Mouse (Mus musculus) midbrain, embryonic 13.5 days (tissue): Measurements from ENCODE around the gene Traf1. TPM values are rescaled to one million over a fixed set of nuclear protein-coding genes. Genes with fewer than 3 reads are reported as not detected.

Experiments
- ATAC-seq: fragments of 200-750 bp; cut with Nextera tagmentation; 2 replicates; pipeline ENCODE4 v1.8.0; 2017; ENCODE audit warnings: mild to moderate bottlenecking, moderate TSS enrichment, moderate library complexity
- H3K27ac ChIP-seq: fragments of 300-500 bp; sonication (generic); 2 replicates; pipeline ENCODE4 v1.5.1; 2015; ENCODE audit warnings: inconsistent platforms, mild to moderate bottlenecking, moderate library complexity
- H3K27me3 ChIP-seq: fragments of 300-500 bp; sonication (generic); 2 replicates; pipeline ENCODE4 v1.6.1; 2015; ENCODE audit warnings: mild to moderate bottlenecking, inconsistent platforms
- H3K36me3 ChIP-seq: fragments of 300-500 bp; sonication (generic); 2 replicates; pipeline ENCODE4 v1.6.1; 2015; ENCODE audit warnings: mild to moderate bottlenecking, inconsistent platforms
- H3K4me1 ChIP-seq: fragments of 300-500 bp; sonication (generic); replicated peaks from 2 replicates; pipeline ENCODE4 v1.6.1; 2015; ENCODE audit warnings: inconsistent platforms
- H3K4me2 ChIP-seq: fragments of 300-500 bp; sonication (generic); replicated peaks from 2 replicates; pipeline ENCODE4 v1.6.1; 2015; ENCODE audit warnings: moderate library complexity, mild to moderate bottlenecking, inconsistent platforms
- H3K4me3 ChIP-seq: fragments of 300-500 bp; sonication (generic); replicated peaks from 2 replicates; pipeline ENCODE4 v1.5.1; 2015; ENCODE audit warnings: mild to moderate bottlenecking, inconsistent platforms
- H3K9ac ChIP-seq: fragments of 300-500 bp; sonication (generic); replicated peaks from 2 replicates; pipeline ENCODE4 v1.6.1; 2015; ENCODE audit warnings: mild to moderate bottlenecking, inconsistent platforms
- H3K9me3 ChIP-seq: fragments of 300-500 bp; sonication (generic); 2 replicates; pipeline ENCODE4 v1.6.1; 2016; ENCODE audit warnings: mild to moderate bottlenecking, inconsistent platforms
- WGBS: fragments of 180-500 bp; shearing (Covaris S2); methylation state at CpG from one replicate; pipeline ENCODE4 v1.1.7; 2015; 5-methylcytosine and 5-hydroxymethylcytosine counted together
- polyA plus RNA-seq: library from polyadenylated mRNA; unstranded; fragments of >200 nt; fragmentation: Nextera tagmentation; extraction: Ambion mirVana; gene quantifications from 2 replicates; pipeline ENCODE4 v1.2.1, GENCODE M21; 2015

Traf1 gene
- polyA plus RNA-seq, 1 experiment from 2014 or later: 0.59 TPM

DNA sequence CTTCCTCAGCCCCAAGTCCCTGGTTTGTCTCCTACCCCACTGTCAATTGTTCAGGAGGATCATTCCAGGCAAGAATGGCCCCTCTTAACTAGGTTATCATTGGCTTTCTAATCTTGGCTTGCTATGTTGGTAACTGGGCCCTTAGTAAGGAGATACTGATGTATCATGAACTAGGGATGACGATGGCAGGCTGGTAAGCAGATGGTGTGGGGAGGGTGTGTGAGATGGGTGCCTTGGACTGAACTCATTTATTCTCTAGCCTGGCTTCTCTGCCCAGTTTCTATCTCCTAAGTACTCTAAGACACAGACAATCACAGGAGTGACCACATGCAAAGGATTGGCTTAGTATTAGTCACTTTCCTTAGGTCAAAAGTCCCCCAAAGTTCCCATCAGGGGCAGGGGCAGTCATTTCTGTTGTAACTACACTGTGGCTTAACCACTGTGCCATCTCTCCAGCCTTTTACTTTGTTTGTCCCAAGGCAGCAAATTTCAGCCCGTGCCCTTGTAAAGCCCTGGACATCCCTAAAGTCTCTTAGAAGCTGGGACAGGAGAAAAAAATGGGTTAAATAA, 7.9 kb downstream of the Traf1 start:
- Histone ChIP-seq H3K4me1 (no peaks in the 10 kb centered on the region), H3K9me3 (no peaks in the 10 kb centered on the region; the same call in 1 of the 2 replicates), H3K27me3 (no peaks in the 10 kb centered on the region), H3K4me3 (no peak overlapping the region), H3K36me3 (no peaks in the 10 kb centered on the region), H3K4me2 (no peak overlapping the region), H3K9ac (no peak overlapping the region), H3K27ac (no peak overlapping the region)
- 81% methylated on average over 2 of the region's 2 CpGs for WGBS
- no peak for ATAC-seq

DNA sequence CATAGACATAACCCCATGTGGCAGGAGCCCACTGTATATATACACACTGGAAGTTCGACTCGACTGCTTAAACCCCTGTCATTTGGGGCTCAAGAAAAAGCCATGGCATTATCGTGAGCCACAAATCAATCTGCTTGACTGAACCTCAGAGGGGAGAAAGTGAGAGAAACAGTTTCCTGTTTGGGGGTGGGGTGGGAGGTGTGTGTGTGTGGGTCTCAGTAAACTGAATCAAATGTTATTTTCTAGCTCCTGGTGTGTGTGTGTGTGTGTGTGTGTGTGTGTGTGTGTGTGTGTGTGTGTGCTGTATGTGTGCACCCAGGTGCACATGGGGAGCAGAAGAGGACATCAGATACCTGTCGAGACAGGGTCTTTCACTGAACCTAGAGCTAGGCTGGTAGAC, 8.6 kb downstream of the Traf1 start:
- Histone ChIP-seq H3K27me3 (no peaks in the 10 kb centered on the region), H3K4me2 (no peak overlapping the region), H3K4me1 (no peaks in the 10 kb centered on the region), H3K36me3 (no peaks in the 10 kb centered on the region), H3K9me3 (no peaks in the 10 kb centered on the region; the same call in 1 of the 2 replicates), H3K9ac (no peak overlapping the region), H3K27ac (no peak overlapping the region), H3K4me3 (no peak overlapping the region)
- WGBS: 75% methylated on average over 4 of the region's 4 CpGs
- no peak for ATAC-seq

DNA sequence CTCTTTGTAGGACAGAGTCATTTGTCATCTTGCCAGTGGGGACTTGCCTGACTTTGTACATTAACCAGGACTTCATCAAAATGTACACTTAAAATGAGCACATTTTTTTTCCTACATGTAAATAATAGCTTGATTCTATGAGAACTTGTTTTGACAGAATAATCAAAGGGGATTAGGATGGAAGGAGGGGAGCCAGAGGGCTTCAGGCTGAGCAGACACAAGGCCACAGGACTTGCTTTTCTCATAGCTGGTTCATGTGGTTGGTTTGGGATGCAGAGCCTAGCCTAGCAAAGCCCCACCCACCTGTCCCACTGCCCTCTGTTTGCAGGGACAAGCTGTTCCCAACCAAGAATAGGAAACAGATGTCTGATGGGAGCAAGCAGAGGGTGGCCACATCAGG, 10.1 kb downstream of the Traf1 start:
- ATAC-seq: no peak
- Histone ChIP-seq H3K4me2 (no peak overlapping the region), H3K4me3 (no peak overlapping the region), H3K27me3 (no peaks in the 10 kb centered on the region), H3K27ac (no peak overlapping the region), H3K36me3 (no peaks in the 10 kb centered on the region), H3K9me3 (no peaks in the 10 kb centered on the region; the same call in 1 of the 2 replicates), H3K9ac (no peak overlapping the region), H3K4me1 (no peaks in the 10 kb centered on the region)

DNA sequence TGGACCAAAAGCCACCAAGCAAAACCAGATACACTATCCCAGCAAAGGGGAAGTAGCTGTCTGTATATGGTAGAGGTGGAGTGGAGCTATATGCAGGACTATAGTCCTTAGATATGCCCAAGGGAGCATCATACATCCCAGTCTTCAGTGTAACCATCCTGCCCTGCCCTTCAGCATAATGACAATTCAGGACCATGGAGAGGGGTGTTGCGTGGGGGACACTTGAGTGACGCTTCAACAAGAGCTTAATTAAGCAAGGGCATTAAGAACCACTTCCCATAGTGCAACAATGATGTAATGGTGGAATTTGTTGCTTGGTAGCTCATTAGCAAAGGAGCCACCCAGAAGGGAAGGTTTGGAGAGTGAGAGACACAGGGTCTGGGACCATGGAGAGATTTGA, 12.9 kb downstream of the Traf1 start:
- no peak for ATAC-seq
- H3K9me3 ChIP-seq: no peaks in the 10 kb centered on the region; the same call in 1 of the 2 replicates
- no peaks in the 10 kb centered on the region for H3K4me1 ChIP-seq
- 35% methylated on average over 2 of the region's 2 CpGs for WGBS
- H3K27ac ChIP-seq: no peak overlapping the region
- no peaks in the 10 kb centered on the region for H3K27me3 ChIP-seq
- no peak overlapping the region for H3K4me2 ChIP-seq
- no peaks in the 10 kb centered on the region for H3K36me3 ChIP-seq
- H3K4me3 ChIP-seq: no peak overlapping the region
- H3K9ac ChIP-seq: no peak overlapping the region

DNA sequence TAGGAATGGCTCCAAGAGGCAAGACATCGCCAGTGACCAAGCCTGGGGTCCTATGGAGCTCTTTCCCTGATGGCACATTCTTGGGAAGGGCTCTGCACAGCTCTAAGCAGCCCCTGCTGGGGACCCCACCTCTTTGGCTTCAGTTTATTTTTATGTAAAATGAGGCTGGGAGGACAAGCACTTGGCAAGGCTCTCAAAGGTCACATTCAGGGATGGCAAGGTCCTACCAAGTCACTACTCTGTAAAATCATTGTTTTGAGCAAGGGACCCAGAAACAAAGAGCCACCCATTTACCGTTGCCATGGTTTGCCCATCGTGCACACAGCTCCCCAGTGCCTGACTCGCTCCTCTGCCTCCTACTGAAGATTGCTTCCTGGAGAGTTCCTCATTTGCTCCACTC, 15.5 kb downstream of the Traf1 start:
- no peak overlapping the region for H3K9ac ChIP-seq
- ATAC-seq: no peak
- H3K4me3 ChIP-seq: no peak overlapping the region
- peaks cover 2% of the 10 kb centered on the region; the same call in 1 of the 2 replicates for H3K27me3 ChIP-seq
- 60% methylated on average over 4 of the region's 4 CpGs for WGBS
- H3K27ac ChIP-seq: no peak overlapping the region
- H3K4me2 ChIP-seq: no peak overlapping the region
- H3K4me1 ChIP-seq: no peaks in the 10 kb centered on the region
- no peaks in the 10 kb centered on the region for H3K36me3 ChIP-seq
- no peaks in the 10 kb centered on the region; the same call in 1 of the 2 replicates for H3K9me3 ChIP-seq

DNA sequence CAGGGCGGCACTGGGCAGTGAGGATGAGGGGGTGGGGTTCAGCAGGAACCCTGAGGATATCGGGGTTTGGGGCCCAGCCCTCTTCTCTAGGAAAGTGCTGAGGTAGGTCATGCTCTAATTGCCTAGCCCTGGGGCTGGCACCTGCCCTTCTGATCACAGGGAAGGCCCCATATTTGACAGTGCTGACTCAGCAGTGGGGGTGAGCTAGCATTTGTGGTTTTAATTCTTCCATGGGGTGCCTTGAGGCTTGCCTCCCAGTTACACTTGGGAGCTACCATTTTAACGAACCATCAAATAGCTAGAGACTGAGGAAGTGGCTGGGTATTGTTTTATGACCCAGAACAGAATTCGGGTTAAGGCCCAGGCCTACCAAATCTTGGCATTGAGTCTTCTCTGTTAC, 16.0 kb downstream of the Traf1 start:
- H3K4me3 ChIP-seq: no peak overlapping the region
- H3K9ac ChIP-seq: no peak overlapping the region
- no peak for ATAC-seq
- H3K27me3 ChIP-seq: peaks cover 2% of the 10 kb centered on the region; the same call in 1 of the 2 replicates
- no peaks in the 10 kb centered on the region for H3K4me1 ChIP-seq
- H3K4me2 ChIP-seq: no peak overlapping the region
- no peaks in the 10 kb centered on the region for H3K36me3 ChIP-seq
- H3K27ac ChIP-seq: no peak overlapping the region
- H3K9me3 ChIP-seq: no peaks in the 10 kb centered on the region; the same call in 1 of the 2 replicates
- 82% methylated on average over 4 of the region's 4 CpGs for WGBS

DNA sequence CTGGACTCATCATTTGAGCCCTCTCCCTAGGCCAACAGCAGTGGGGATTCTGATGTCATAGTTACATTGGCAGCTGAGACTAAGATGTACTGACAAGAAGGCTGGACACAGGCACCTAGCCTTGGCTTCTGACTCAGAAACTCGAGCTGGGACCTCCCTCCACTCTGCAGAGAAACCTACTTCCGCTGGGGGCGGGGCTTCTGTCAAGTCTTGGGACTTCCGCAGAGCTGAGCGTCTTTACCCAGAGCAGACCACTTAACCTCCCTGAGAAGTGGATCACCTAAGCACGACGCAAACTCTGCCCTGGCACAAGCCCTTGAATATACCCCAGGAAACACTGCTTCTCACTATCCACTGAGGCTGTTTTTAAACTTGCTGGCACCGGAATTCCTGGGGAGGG, 16.8 kb downstream of the Traf1 start:
- Histone ChIP-seq H3K9ac (no peak overlapping the region), H3K27ac (no peak overlapping the region), H3K9me3 (no peaks in the 10 kb centered on the region), H3K27me3 (peaks cover 2% of the 10 kb centered on the region; the same call in 1 of the 2 replicates), H3K4me1 (no peaks in the 10 kb centered on the region), H3K4me3 (no peak overlapping the region), H3K4me2 (no peak overlapping the region), H3K36me3 (no peaks in the 10 kb centered on the region)
- 28% methylated on average over 8 of the region's 8 CpGs for WGBS
- no peak for ATAC-seq

DNA sequence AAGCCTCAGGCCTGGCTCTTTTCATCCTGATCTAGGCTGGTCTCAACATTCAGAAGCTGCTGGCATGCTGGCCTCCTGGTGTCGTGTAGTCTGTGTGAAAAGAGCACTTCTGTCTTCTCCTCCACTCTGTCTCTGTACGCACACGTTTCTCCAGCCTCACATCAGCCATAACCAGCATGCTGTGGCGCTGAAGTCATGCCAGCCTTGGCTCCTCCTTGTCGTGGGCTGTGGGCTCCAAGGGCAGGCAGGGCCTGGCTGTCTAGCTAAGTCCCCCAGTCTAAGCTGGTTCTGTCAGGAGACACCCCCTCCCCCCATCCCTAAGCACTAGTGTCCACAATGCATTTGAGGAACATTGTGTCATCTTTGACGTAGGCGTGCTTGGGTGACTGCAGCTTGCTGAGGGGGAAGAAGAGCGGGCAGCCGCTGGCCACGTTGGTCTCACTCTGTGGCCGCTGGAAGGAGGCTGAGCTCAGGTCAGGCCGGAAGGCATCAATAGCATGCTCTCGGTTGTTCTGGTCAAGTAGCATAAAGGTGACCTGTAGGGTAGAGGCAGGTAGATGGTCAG, 17.9 kb downstream of the Traf1 start:
- Histone ChIP-seq H3K27me3 (peaks cover 2% of the 10 kb centered on the region; the same call in 1 of the 2 replicates), H3K4me1 (no peaks in the 10 kb centered on the region), H3K9ac (no peak overlapping the region), H3K9me3 (no peaks in the 10 kb centered on the region), H3K36me3 (no peaks in the 10 kb centered on the region), H3K4me3 (no peak overlapping the region), H3K27ac (no peak overlapping the region), H3K4me2 (no peak overlapping the region)
- 80% methylated on average over 13 of the region's 13 CpGs for WGBS
- ATAC-seq: no peak

DNA sequence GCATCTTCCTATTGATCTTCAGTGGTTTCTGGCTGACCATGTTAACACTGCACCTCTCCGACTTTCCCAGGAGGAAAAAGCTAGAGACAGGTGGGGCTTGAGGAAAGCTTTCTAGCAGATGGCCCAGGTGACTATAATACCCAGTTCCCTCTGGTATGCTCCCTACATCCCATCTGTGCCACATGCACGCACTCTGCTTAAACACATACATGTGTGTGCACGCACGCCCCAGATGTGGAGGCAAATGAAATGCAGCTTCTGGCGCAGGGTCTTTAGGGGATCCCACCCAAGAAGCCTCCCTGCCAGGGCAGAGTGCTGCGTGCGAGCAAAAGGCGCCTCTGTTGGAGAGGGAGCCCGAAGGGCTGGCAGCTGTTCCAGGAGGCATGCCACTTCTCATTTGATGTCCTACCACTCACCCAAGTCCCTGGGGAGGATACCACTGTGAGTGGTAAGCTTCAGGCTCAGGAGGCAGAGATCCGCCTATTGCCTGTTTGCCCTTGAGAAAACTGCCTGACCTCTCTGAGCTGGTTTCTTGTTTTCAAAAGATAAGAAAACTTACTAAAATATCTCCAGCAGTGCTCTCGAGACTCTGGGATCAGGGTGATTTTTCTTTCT, 20.4 kb downstream of the Traf1 start:
- 79% methylated on average over 11 of the region's 11 CpGs for WGBS
- Histone ChIP-seq H3K27ac (no peak overlapping the region), H3K4me2 (no peak overlapping the region), H3K4me3 (no peak overlapping the region), H3K27me3 (peaks cover 2% of the 10 kb centered on the region; the same call in 1 of the 2 replicates), H3K4me1 (no peaks in the 10 kb centered on the region), H3K9ac (no peak overlapping the region), H3K9me3 (no peaks in the 10 kb centered on the region), H3K36me3 (no peaks in the 10 kb centered on the region)
- ATAC-seq: no peak

DNA sequence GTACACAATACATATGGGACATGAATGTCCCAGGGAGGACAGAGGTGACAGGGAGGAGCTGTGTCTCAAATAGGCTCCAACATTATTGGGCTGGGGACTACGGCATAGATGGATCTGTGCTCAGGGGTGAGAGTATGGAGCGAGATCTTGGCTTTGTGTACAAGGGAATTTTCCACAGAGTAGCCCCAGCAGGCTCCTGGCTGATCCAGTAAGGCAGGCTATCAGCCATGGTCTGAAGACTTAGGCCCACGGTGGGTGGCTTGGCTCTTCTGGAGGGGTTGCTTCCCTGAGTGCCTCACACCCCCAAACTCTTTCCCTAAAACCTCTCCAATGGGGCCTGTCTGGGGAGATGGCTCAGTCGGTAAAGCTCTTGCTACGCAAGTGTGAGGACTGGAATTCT, 21.3 kb downstream of the Traf1 start:
- Histone ChIP-seq H3K27ac (no peak overlapping the region), H3K9me3 (no peaks in the 10 kb centered on the region), H3K27me3 (peaks cover 2% of the 10 kb centered on the region; the same call in 1 of the 2 replicates), H3K4me1 (no peaks in the 10 kb centered on the region), H3K4me3 (no peak overlapping the region), H3K4me2 (no peak overlapping the region), H3K9ac (no peak overlapping the region), H3K36me3 (no peaks in the 10 kb centered on the region)
- WGBS: 79% methylated on average over 5 of the region's 5 CpGs
- no peak for ATAC-seq

DNA sequence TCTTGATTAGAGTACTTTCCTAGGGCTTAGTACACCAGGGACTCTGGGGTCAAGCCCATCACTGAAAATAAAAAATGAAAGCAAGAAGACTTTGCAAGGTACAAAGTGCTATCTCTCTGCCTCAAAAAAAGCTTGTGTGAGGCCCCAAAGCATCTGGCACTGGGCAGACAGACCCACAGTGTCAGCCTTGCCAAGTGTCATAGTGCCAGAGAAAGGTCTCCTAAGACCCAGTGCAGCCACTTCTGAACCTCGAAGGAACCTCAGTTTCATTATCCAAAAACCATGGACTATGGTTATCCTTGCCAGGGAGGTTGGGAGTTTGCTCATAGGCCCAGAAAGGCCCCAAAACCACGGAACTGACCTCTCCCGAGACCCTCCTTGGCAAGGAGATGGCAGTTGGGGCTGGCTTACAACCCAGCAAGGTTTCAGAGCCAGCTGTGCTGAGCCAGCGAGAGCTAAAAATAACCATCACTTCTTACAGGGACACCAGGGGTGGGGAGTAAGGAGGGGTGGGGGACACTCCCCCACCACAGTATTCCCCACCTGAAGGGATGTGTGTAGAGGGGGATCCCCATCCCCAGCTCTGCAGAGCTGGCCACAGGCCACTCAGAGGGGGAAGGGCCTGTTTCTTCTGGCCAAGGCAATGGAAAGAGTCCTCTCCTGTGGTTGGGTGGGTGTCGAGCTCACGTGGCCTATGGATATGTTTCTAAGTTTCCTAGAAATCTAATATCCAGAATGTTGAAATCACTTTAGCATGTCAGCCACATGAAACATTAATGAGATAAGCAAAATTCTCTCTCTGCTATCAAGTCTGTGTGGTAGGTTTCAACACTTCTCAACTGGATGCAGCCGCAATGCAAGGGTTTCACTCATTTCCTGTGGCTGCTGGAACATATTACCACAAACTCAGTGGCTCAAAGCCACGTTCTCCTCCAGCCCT, 23.0 kb downstream of the Traf1 start:
- H3K27me3 ChIP-seq: peaks cover 2% of the 10 kb centered on the region; the same call in 1 of the 2 replicates
- no peak overlapping the region for H3K27ac ChIP-seq
- H3K9ac ChIP-seq: no peak overlapping the region
- no peak overlapping the region for H3K4me3 ChIP-seq
- no peaks in the 10 kb centered on the region for H3K4me1 ChIP-seq
- H3K36me3 ChIP-seq: no peaks in the 10 kb centered on the region
- H3K9me3 ChIP-seq: no peaks in the 10 kb centered on the region
- no peak overlapping the region for H3K4me2 ChIP-seq
- 80% methylated on average over 8 of the region's 8 CpGs for WGBS
- no peak for ATAC-seq

DNA sequence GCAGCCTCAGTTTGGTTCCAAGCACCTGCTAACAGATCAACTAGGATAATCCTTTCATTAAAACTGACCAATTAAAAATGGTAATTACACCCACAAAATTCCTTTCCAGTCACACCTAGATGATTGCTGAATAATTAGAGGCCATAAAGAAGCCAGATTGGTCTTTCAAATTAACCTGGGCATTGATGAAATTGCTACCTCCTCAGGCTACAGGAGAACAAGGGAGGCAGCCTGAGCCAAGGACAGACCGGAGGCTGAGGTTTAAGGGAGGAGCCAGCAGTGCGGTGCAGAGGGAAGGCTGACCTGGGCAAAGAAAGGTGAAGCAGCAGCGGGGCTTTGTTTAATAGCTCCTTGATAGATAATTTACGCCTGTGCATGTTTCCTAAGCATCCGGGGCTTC, 24.1 kb downstream of the Traf1 start:
- no peaks in the 10 kb centered on the region for H3K4me1 ChIP-seq
- ATAC-seq: no peak
- WGBS: 46% methylated on average over 5 of the region's 5 CpGs

More for the DNA sequence above, 24.1 kb downstream of the Traf1 start:
- Histone ChIP-seq H3K27ac (no peak overlapping the region), H3K9me3 (no peaks in the 10 kb centered on the region), H3K9ac (no peak overlapping the region), H3K4me2 (no peak overlapping the region), H3K36me3 (no peaks in the 10 kb centered on the region), H3K27me3 (peaks cover 2% of the 10 kb centered on the region; the same call in 1 of the 2 replicates), H3K4me3 (no peak overlapping the region)
